36 mouse cellular contexts compared by ENCODE assay signal in the genomic region with DNA sequence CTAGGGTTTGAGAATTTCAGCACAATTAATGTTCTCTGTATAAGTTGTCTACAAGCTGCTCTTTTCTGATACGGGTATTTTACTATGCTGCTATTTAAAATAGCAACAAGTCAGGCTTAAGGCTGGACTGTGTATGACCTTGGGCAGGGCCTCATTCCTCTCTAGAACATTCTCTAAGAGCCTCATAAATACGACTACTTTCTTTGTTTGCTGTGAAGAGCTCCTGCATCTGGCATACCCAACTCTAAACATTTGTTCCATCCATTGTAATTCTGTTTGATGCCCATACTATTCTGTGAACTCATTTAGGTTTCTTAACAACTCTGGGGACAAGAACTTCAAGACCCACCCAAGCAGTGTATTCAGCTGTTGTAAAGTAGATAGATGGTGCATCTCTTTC. TPM values are rescaled to one million over a fixed set of nuclear protein-coding genes. Genes with fewer than 3 reads are reported as not detected.
"Had no signal": no experiment of that assay in that cellular context is flagged by ENCODE, and none has a peak within 500 bp of the region (broad histone marks: within the 10 kb centered on the region; RNA-seq: fewer than 3 reads in every experiment).

No protein-coding gene starts in this region.

- H3K36me3 ChIP-seq: heart, embryonic 12.5 days; hindbrain, embryonic 13.5 days; hindbrain, embryonic 15.5 days; intestine, embryonic 15.5 days; limb, embryonic 13.5 days; limb, embryonic 15.5 days; liver, embryonic 12.5 days had no signal

- H3K4me2 ChIP-seq: heart, embryonic 12.5 days; hindbrain, embryonic 13.5 days; hindbrain, embryonic 15.5 days; intestine, embryonic 15.5 days; limb, embryonic 13.5 days; limb, embryonic 15.5 days; liver, embryonic 12.5 days had no signal

- H3K27me3 ChIP-seq: intestine, embryonic 15.5 days; limb, embryonic 15.5 days had no signal

- ATAC-seq: hindbrain, postnatal 0 days; inflammation-experienced regulatory T-cells, adult 6 months; intestine, embryonic 15.5 days; intestine, postnatal 0 days; liver, embryonic 12.5 days had no signal

- H3K4me3 ChIP-seq: heart, adult 2 months; heart, embryonic 12.5 days; hindbrain, embryonic 13.5 days; hindbrain, embryonic 15.5 days; intestine, embryonic 15.5 days; layer of hippocampus, adult 2 months; left cerebral cortex, adult 2 months; limb, embryonic 13.5 days; limb, embryonic 15.5 days; liver, embryonic 12.5 days had no signal

- H3K9me3 ChIP-seq: heart, embryonic 12.5 days; hindbrain, embryonic 13.5 days; hindbrain, embryonic 15.5 days; intestine, embryonic 15.5 days; limb, embryonic 13.5 days; limb, embryonic 15.5 days; liver, embryonic 12.5 days had no signal

- H3K9ac ChIP-seq: heart, embryonic 12.5 days; hindbrain, embryonic 13.5 days; hindbrain, embryonic 15.5 days; intestine, embryonic 15.5 days; limb, embryonic 13.5 days; limb, embryonic 15.5 days; liver, embryonic 12.5 days had no signal

- H3K4me1 ChIP-seq: heart, embryonic 12.5 days; hindbrain, embryonic 13.5 days; hindbrain, embryonic 15.5 days; intestine, embryonic 15.5 days; limb, embryonic 13.5 days had no signal

- DNase-seq: gastrocnemius, postnatal 14 days; gastrocnemius, postnatal 36 days; heart, adult 11 months; heart, adult 2 months; heart, postnatal 14 days; heart, postnatal 36 days; kidney, adult 18-20 months; kidney, adult 8-10 months; kidney, postnatal 10 days; kidney, postnatal 25 days; kidney, postnatal 4 days; left cerebral cortex, postnatal 4 days had no signal

- H3K27ac ChIP-seq: heart, adult 2 months; hindbrain, embryonic 13.5 days; hindbrain, embryonic 15.5 days; hindbrain, postnatal 0 days; intestine, embryonic 15.5 days; layer of hippocampus, adult 2 months; left cerebral cortex, adult 2 months; limb, embryonic 13.5 days; limb, embryonic 15.5 days; liver, embryonic 12.5 days had no signal

RNA-seq across cellular contexts. Expression of gene Cd3d, which starts 1.4 kb away (rescaled TPM):
- total RNA-seq: gastrocnemius, adult 18-20 months; gastrocnemius, adult 8-10 months; hematopoietic stem cell, adult 5-6 weeks; hindbrain, postnatal 0 days; layer of hippocampus, adult 2 months; layer of hippocampus, postnatal 10 days; layer of hippocampus, postnatal 25 days; left cerebral cortex, adult 2 months; left cerebral cortex, postnatal 10 days; left cerebral cortex, postnatal 25 days; left cerebral cortex, postnatal 4 days had no signal
- polyA plus RNA-seq: heart, embryonic 12.5 days; heart, embryonic 14.5 days; hindbrain, embryonic 11.5 days; hindbrain, embryonic 13.5 days; hindbrain, embryonic 15.5 days; intestine, embryonic 15.5 days; kidney, embryonic 14.5 days; kidney, embryonic 16.5 days; limb, embryonic 11.5 days; limb, embryonic 13.5 days; liver, embryonic 12.5 days had no signal

RNA-seq across cellular contexts. Expression of gene Cd3g, which starts 2.8 kb away (rescaled TPM):
- total RNA-seq: gastrocnemius, adult 18-20 months; gastrocnemius, adult 8-10 months; heart, postnatal 36 days; hindbrain, postnatal 0 days; layer of hippocampus, adult 2 months; layer of hippocampus, postnatal 10 days; layer of hippocampus, postnatal 25 days; left cerebral cortex, adult 2 months; left cerebral cortex, postnatal 10 days; left cerebral cortex, postnatal 25 days; left cerebral cortex, postnatal 4 days had no signal
- polyA plus RNA-seq: heart, embryonic 12.5 days; hindbrain, embryonic 11.5 days; hindbrain, embryonic 13.5 days; hindbrain, embryonic 15.5 days; hindbrain, postnatal 0 days; kidney, embryonic 14.5 days; kidney, embryonic 16.5 days; liver, embryonic 12.5 days had no signal

RNA-seq across cellular contexts. Expression of gene Cd3e, which starts 26.4 kb away (rescaled TPM):
- total RNA-seq: gastrocnemius, adult 18-20 months; gastrocnemius, adult 8-10 months; gastrocnemius, postnatal 14 days; hindbrain, postnatal 0 days; layer of hippocampus, adult 2 months; layer of hippocampus, postnatal 10 days; layer of hippocampus, postnatal 25 days; left cerebral cortex, adult 2 months; left cerebral cortex, postnatal 10 days; left cerebral cortex, postnatal 25 days; left cerebral cortex, postnatal 4 days had no signal
- polyA plus RNA-seq: heart, embryonic 12.5 days; heart, embryonic 14.5 days; hindbrain, embryonic 11.5 days; hindbrain, embryonic 13.5 days; kidney, embryonic 14.5 days; kidney, embryonic 16.5 days; limb, embryonic 11.5 days; limb, embryonic 13.5 days; liver, embryonic 12.5 days had no signal

RNA-seq across cellular contexts. Expression of gene Mpzl2, which starts 56.6 kb away (rescaled TPM):
- polyA plus RNA-seq: inflammation-experienced regulatory T-cells, adult 6 months had no signal
